Mouse (Mus musculus) embryonic facial prominence, embryonic 10.5 days (tissue): Measurements from ENCODE around the gene Kdelr1. TPM values are rescaled to one million over a fixed set of nuclear protein-coding genes. Genes with fewer than 3 reads are reported as not detected.
"Not testable (repeated sequence)": the region's sequence is repeated elsewhere in the genome, so short reads cannot be mapped to it uniquely, and the experiment has no call there.

Source experiments
- DNase-seq: peaks from one replicate; pipeline ENCODE4 v3.0.0-alpha.2; 2017; ENCODE audit warnings: low spot score
- H3K27ac ChIP-seq: fragments of 300-500 bp; sonication (generic); replicated peaks from 2 replicates; pipeline ENCODE4 v1.5.1; 2016; ENCODE audit warnings: mild to moderate bottlenecking
- H3K27me3 ChIP-seq: fragments of 300-500 bp; sonication (generic); replicated peaks from 2 replicates; pipeline ENCODE4 v1.6.1; 2016; ENCODE audit warnings: low read depth, mild to moderate bottlenecking; ENCODE audit not compliant: poor library complexity, severe bottlenecking
- H3K36me3 ChIP-seq: fragments of 300-500 bp; sonication (generic); replicated peaks from 2 replicates; pipeline ENCODE4 v1.6.1; 2016; ENCODE audit warnings: mild to moderate bottlenecking, moderate library complexity
- H3K4me1 ChIP-seq: fragments of 300-500 bp; sonication (generic); 2 replicates; pipeline ENCODE4 v1.6.1; 2016
- H3K4me3 ChIP-seq: fragments of 300-500 bp; sonication (generic); 2 replicates; pipeline ENCODE4 v1.5.1; 2016; ENCODE audit warnings: mild to moderate bottlenecking, moderate library complexity
- H3K9me3 ChIP-seq: fragments of 300-500 bp; sonication (generic); 2 replicates; pipeline ENCODE4 v1.6.1; 2016; ENCODE audit warnings: mild to moderate bottlenecking
- WGBS: fragments of 180-500 bp; shearing (Covaris S2); methylation state at CpG from one replicate; pipeline ENCODE4 v1.1.7; 2016; 5-methylcytosine and 5-hydroxymethylcytosine counted together
- polyA plus RNA-seq: library from polyadenylated mRNA; unstranded; fragments of >200 nt; fragmentation: Nextera tagmentation; extraction: Ambion mirVana; gene quantifications from 2 replicates; pipeline ENCODE4 v1.2.1, GENCODE M21; 2016

The Kdelr1 gene
- polyA plus RNA-seq, 1 experiment from 2014 or later, result 36.6 TPM

GRCm38 (mm10) chr7:45878278-45878677 is 5.7 kb downstream of the Kdelr1 start, which contains the start of gene Grin2d:
Grin2d (minus strand) TSS chr7:45878378.
- H3K27ac ChIP-seq, H3K4me3 ChIP-seq, H3K9me3 ChIP-seq, DNase-seq, H3K27me3 ChIP-seq: not testable (repeated sequence)
- Histone ChIP-seq H3K36me3 (peaks cover 93% of the 10 kb centered on the region), H3K4me1 (peaks cover 19% of the 10 kb centered on the region)
- 90% methylated on average over 1 of the region's 1 CpGs for WGBS

- DNase-seq, result no peak
- Histone ChIP-seq H3K36me3 (peaks cover 99% of the 10 kb centered on the region), H3K9me3 (peaks cover 3% of the 10 kb centered on the region; the same call in 1 of the 2 replicates), H3K27ac (no peak overlapping the region), H3K4me1 (no peaks in the 10 kb centered on the region), H3K4me3 (no peak overlapping the region), H3K27me3 (no peaks in the 10 kb centered on the region)
- 94% methylated on average over 4 of the region's 4 CpGs for WGBS
Observed at GRCm38 (mm10) chr7:45880531-45880930, 8.0 kb downstream of the Kdelr1 start.

GRCm38 (mm10) chr7:45881011-45881410 is 8.4 kb downstream of the Kdelr1 start:
- peaks cover 99% of the 10 kb centered on the region for H3K36me3 ChIP-seq
- no peaks in the 10 kb centered on the region for H3K4me1 ChIP-seq
- 86% methylated on average over 2 of the region's 2 CpGs for WGBS
- no peak overlapping the region for H3K4me3 ChIP-seq
- no peak overlapping the region for H3K27ac ChIP-seq
- no peak for DNase-seq
- H3K9me3 ChIP-seq, result peaks cover 3% of the 10 kb centered on the region; the same call in 1 of the 2 replicates
- H3K27me3 ChIP-seq, result no peaks in the 10 kb centered on the region

- DNase-seq, result no peak
- 58% methylated on average over 3 of the region's 3 CpGs for WGBS
- H3K36me3 ChIP-seq, result peaks cover 42% of the 10 kb centered on the region
- no peak overlapping the region for H3K27ac ChIP-seq
- H3K27me3 ChIP-seq, result no peaks in the 10 kb centered on the region
- H3K4me1 ChIP-seq, result peaks cover 13% of the 10 kb centered on the region; the same call in 1 of the 2 replicates
- no peak overlapping the region for H3K4me3 ChIP-seq
- no peaks in the 10 kb centered on the region for H3K9me3 ChIP-seq
Observed at GRCm38 (mm10) chr7:45887246-45887645, 14.7 kb downstream of the Kdelr1 start.

- WGBS, result 81% methylated on average over 2 of the region's 2 CpGs
- Histone ChIP-seq H3K4me3 (no peak overlapping the region), H3K27ac (no peak overlapping the region), H3K9me3 (no peaks in the 10 kb centered on the region), H3K27me3 (peaks cover 9% of the 10 kb centered on the region), H3K4me1 (peaks cover 28% of the 10 kb centered on the region), H3K36me3 (no peaks in the 10 kb centered on the region)
- no peak for DNase-seq
Observed at GRCm38 (mm10) chr7:45892651-45893050, 20.1 kb downstream of the Kdelr1 start.

GRCm38 (mm10) chr7:45895931-45896516 is 23.5 kb downstream of the Kdelr1 start:
- Histone ChIP-seq H3K9me3 (no peaks in the 10 kb centered on the region), H3K27me3 (peaks cover 9% of the 10 kb centered on the region), H3K27ac (peak overlapping the region; percentile 81), H3K4me1 (peaks cover 32% of the 10 kb centered on the region), H3K36me3 (no peaks in the 10 kb centered on the region), H3K4me3 (peak overlapping the region; percentile 67)
- 74% methylated on average over 6 of the region's 6 CpGs for WGBS
- no peak for DNase-seq

- under 1% methylated on average over 40 of the region's 40 CpGs for WGBS
- Histone ChIP-seq H3K9me3 (no peaks in the 10 kb centered on the region), H3K36me3 (no peaks in the 10 kb centered on the region), H3K27ac (peak within 1 kb of the TSS; percentile 92), H3K4me3 (peak within 1 kb of the TSS; percentile 67), H3K4me1 (peaks cover 28% of the 10 kb centered on the region), H3K27me3 (peaks cover 9% of the 10 kb centered on the region)
- peak; percentile 96 for DNase-seq
Observed at GRCm38 (mm10) chr7:45896517-45897257, 24.1 kb downstream of the Kdelr1 start, which contains the start of the genes Syngr4 and Tmem143. Syngr4 (minus strand) TSS chr7:45896714. Tmem143 (plus strand) TSS chr7:45896941.

- H3K27ac ChIP-seq, result peak overlapping the region; percentile 92
- peaks cover 9% of the 10 kb centered on the region for H3K27me3 ChIP-seq
- WGBS, result under 1% methylated on average over 19 of the region's 19 CpGs
- peak overlapping the region; percentile 67 for H3K4me3 ChIP-seq
- H3K9me3 ChIP-seq, result no peaks in the 10 kb centered on the region
- peak; percentile 61 for DNase-seq
- H3K4me1 ChIP-seq, result peaks cover 23% of the 10 kb centered on the region
- no peaks in the 10 kb centered on the region for H3K36me3 ChIP-seq
Observed at GRCm38 (mm10) chr7:45897258-45897757, 24.7 kb downstream of the Kdelr1 start.

GRCm38 (mm10) chr7:45898125-45898524 is 25.6 kb downstream of the Kdelr1 start:
- not testable (repeated sequence) for H3K9me3 ChIP-seq, DNase-seq, H3K27ac ChIP-seq, H3K36me3 ChIP-seq, H3K27me3 ChIP-seq
- peaks cover 20% of the 10 kb centered on the region for H3K4me1 ChIP-seq
- peak overlapping the region; percentile 67 for H3K4me3 ChIP-seq
- 68% methylated on average over 4 of the region's 4 CpGs for WGBS

GRCm38 (mm10) chr7:45901562-45901961 is 29.0 kb downstream of the Kdelr1 start:
- no peak for DNase-seq
- H3K36me3 ChIP-seq, result no peaks in the 10 kb centered on the region
- 61% methylated on average over 5 of the region's 5 CpGs for WGBS
- no peak overlapping the region for H3K27ac ChIP-seq
- no peak overlapping the region for H3K4me3 ChIP-seq
- peaks cover 14% of the 10 kb centered on the region for H3K4me1 ChIP-seq
- peaks cover 2% of the 10 kb centered on the region; the same call in 1 of the 2 replicates for H3K9me3 ChIP-seq
- no peaks in the 10 kb centered on the region for H3K27me3 ChIP-seq

- H3K36me3 ChIP-seq, result no peaks in the 10 kb centered on the region; the same call in 1 of the 2 replicates
- DNase-seq, result peak; percentile 35
- H3K4me1 ChIP-seq, result peaks cover 9% of the 10 kb centered on the region
- no peak overlapping the region for H3K4me3 ChIP-seq
- H3K27me3 ChIP-seq, result no peaks in the 10 kb centered on the region
- H3K9me3 ChIP-seq, result peaks cover 2% of the 10 kb centered on the region; the same call in 1 of the 2 replicates
- H3K27ac ChIP-seq, result no peak overlapping the region
- WGBS, result 81% methylated on average over 12 of the region's 12 CpGs
Observed at GRCm38 (mm10) chr7:45902481-45903002, 30.0 kb downstream of the Kdelr1 start.

- no peak for DNase-seq
- Histone ChIP-seq H3K4me3 (no peak overlapping the region), H3K27me3 (no peaks in the 10 kb centered on the region), H3K9me3 (peaks cover 8% of the 10 kb centered on the region; the same call in 1 of the 2 replicates), H3K36me3 (peaks cover 30% of the 10 kb centered on the region), H3K27ac (no peak overlapping the region), H3K4me1 (no peaks in the 10 kb centered on the region)
- WGBS, result 88% methylated on average over 9 of the region's 9 CpGs
Observed at GRCm38 (mm10) chr7:45906622-45907021, 34.0 kb downstream of the Kdelr1 start.
